Mouse (Mus musculus): Measurements from ENCODE around the gene Ilf3.

DNA sequence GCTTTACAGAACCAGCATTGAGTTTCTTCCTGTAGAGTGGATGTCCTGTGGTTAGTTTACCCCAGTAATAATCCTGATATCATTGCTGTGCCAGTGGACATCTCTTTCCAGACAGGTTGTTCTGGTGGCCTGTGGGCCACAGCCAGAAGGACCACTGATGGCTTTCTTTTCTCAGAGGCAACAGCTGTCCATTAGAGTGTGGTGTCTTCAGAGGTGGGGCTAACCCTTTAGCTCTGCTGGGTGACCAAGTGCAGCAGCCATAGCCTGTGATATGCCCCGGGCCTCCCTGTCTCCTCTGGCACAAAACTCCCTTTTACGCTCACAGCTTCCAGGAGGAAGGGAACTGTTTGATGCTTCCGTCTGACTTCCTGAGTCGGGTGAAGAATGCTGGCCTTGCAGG is 76.9 kb downstream of the Ilf3 start:
- no peak for TF ChIP-seq MAFK (IDR thresholded peaks at IDR 0.05; ENCODE audit: insufficient read depth, low read depth, low read length)
- no peak for TF ChIP-seq ZNF384 (IDR thresholded peaks at IDR 0.05; ENCODE audit: low read depth, low read length)
- no peak for TF ChIP-seq ZC3H11A (IDR thresholded peaks at IDR 0.05; ENCODE audit: borderline replicate concordance, low read depth, low read length)
- no peak for TF ChIP-seq HCFC1 (IDR thresholded peaks at IDR 0.05; ENCODE audit: borderline replicate concordance, insufficient read depth, low read length)
- no peak for TF ChIP-seq CHD2 (IDR thresholded peaks at IDR 0.05; ENCODE audit: low read depth, low read length)
